Mouse (Mus musculus) adrenal gland, adult 18-20 months (tissue): ENCODE measurements around the gene Acsl6. TPM values are rescaled to one million over a fixed set of nuclear protein-coding genes. Genes with fewer than 3 reads are reported as not detected.
"Not testable (repeated sequence)": the region's sequence is repeated elsewhere in the genome, so short reads cannot be mapped to it uniquely, and the experiment has no call there.

ENCODE experiments used
- DNase-seq, 2 experiments: peaks; one replicate each; pipeline ENCODE4 v3.0.0; 2021 to 2022; ENCODE audit warnings: low spot score in 2 of 2
- long read RNA-seq, 2 experiments: library from polyadenylated mRNA; stranded (forward); transcript quantifications; one replicate each; pipeline ENCODE4 v2.0.0; 2021
- total RNA-seq, 2 experiments: library from RNA; stranded (reverse); gene quantifications; 1 replicate in 1 of 2; 2 replicates in 1 of 2; pipeline ENCODE4 v1.2.3; 2021

Gene Acsl6
- total RNA-seq = 1 to 10 TPM; 4.7 to 7.7 TPM
- long read RNA-seq, experiment 1, partial matches to known transcripts = 0 of 4 reads
- long read RNA-seq, experiment 1, other reads (novel, unspliced or antisense) = 0 of 4 reads
- long read RNA-seq, experiment 2, full-length matches to known transcripts = 5 of 8 reads
- long read RNA-seq, experiment 2, partial matches to known transcripts = 2 of 8 reads
- long read RNA-seq, experiment 2, other reads (novel, unspliced or antisense) = 1 of 8 reads

DNA sequence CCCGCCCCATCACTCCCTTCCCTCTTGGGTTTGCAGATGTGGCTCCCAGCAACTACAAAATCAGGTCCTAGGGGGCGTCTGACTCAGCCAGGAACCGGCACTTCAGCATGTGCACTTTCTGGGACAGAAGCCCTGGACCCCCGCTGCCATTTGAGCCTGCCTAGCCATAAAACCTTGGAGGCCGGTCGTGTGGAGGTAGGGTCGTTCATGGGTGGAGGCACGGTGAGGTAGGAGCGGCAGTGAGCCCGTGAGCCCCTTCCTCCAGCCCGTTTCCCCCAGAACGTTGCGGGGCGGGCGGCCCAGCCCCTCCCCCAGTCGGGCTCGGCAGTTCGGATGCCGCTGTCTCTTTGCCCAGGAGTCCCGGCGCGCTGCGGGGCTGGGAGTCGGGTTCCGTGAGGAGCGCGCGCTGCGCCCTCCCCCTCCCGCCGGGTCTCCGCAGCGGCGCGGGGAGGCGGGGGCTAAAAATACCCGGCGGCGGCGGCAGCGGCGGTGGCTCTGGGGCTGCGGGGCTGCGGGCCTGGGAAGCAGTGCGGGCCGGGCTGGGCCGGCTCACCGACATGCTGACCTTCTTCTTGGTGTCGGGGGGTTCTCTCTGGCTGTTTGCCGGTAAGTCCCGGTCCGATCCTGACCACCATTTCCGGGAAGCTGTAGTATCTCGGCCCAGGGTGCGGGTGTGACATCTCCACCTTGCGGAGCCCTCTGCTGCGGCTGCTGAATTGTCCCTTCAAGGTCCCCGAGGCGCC, at the start of gene Acsl6:
TSS of gene Acsl6 (plus strand) at position 71 of the 743 bp plus-strand sequence.
- peak in 1 of 2 experiments; percentile 34 for DNase-seq

DNA sequence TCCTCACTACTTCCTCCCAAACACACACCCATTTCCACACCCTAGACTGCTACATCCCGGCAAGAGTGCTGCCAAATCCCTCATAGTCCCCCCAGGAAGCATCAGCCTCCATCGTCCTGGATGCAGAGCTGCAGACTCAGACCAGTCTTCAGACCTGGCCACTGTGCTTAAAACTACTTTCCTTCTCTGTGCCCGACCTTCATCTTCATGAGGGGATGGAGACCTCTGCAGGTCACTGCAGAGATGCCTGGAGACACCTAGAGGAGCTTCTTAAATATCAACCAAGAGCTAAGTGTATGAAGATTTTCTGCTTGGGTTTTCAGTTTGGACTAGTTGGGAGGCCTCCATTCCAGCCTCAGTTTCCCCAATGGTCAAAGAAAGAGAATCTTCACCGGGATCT, 49.5 kb upstream of the Acsl6 start:
- no peak for DNase-seq

DNA sequence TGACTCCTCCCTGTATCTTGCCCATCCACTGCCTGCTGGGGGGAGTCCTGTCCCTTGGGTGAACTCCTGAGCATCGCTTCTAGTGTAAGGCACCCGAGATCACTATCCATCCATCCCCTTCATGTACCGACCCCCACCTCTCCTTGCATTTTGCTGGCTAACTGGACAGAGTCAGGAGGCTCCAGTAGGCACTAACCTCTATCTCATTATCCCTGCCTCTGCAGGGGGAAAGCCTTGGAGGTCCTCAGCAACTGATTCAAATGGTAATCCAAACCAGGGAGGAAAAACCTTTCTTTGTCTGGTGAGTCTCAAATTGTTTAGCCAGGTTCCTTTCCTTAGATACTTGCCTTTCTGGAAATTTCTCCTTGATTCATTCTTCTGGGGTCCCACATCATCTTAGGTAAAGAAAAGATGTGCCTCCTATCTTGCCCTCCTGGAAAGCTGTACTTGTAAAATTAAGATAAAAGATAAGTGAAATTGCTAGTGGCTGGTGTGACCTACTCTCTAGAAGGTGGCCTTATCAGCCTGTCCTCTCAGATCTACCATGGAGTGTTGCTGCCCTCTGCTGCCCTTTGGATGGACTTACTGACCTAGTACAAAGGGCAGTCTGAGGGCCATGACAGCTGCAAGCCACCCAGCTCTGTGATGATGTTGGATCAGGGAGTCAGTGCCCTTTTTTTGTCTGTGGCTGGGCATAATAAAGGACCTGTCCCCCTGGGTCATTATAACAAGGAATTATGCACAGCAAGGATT, 46.8 kb upstream of the Acsl6 start:
- peak; percentile 74 to 76 for DNase-seq

GRCm38 (mm10) chr11:54263405-54264031, 40.1 kb upstream of the Acsl6 start:
- DNase-seq = no peak

DNA sequence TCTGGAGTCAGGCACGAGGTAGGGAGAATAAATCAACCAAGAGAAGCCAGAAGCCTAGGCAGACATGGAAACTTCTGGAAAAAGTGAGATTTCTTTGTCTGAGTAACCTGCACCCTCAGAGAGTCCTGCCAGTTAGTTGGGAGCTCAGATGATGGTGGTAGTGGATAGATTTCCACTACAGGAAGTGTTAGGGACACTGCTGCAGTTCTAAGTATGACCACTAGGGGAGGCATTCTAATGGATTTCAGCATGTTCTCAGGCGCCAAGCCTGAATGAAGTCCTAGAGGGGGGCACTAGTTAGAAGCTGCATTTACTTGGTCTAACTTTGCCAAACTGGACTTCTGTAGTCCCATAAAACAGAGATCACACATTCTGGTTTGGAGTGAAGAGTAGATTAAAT, 39.1 kb upstream of the Acsl6 start:
- DNase-seq = peak; percentile 47 to 52

DNA sequence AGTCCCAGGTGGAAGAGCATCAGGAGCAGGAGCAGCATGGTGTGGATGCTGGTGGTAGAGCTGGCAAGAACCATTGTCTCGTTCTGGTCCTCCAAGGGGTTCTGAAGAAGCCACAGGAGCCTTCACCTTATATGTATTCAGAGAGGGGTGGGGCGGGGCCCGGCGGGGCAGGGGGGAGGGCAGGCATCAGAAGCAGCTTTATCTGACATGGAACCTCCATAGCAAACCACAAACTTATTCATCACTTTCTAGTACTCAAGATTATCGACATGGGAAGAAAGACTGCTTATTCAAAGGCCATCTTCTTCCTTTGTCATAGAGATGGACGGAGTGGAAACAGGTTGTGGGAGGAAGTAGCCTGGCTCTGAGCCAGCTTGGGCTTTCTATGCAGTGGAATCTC, 36.4 kb upstream of the Acsl6 start, which contains the start of gene Il3:
TSS of gene Il3 (minus strand) at position 101 of the 400 bp plus-strand sequence.
- no peak for DNase-seq

DNA sequence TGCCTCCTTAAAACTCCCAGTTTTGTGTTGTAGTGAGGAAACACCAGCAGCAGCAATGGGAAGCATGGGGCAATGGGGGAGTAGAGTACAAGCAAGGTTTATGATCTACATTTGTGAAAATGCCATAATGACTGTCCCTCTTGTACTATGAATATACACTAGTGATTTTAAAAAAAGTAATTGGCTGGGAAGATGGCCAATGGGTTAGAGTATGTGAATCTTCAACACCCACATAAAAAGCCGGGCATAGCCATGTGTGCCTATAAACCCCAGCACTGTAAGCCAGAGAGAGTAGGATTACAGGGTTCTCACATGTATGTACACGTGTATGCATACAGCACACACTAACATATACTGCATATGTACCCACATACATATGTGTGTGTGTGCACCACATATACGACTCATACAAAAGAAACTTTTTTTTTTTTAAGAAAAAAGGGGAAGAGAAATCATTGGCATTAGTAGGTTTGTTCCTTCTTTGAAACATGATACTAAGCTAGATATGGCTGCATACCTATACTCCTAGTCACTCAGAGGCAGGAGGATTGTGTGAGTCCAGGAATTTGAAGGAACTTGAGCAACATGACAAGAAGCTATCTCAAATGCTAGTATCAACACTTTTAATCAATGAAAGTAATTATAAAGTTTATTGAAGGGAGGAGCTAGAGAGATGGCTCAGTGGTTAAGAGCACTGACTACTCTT, 34.3 kb upstream of the Acsl6 start:
- DNase-seq = no peak

DNA sequence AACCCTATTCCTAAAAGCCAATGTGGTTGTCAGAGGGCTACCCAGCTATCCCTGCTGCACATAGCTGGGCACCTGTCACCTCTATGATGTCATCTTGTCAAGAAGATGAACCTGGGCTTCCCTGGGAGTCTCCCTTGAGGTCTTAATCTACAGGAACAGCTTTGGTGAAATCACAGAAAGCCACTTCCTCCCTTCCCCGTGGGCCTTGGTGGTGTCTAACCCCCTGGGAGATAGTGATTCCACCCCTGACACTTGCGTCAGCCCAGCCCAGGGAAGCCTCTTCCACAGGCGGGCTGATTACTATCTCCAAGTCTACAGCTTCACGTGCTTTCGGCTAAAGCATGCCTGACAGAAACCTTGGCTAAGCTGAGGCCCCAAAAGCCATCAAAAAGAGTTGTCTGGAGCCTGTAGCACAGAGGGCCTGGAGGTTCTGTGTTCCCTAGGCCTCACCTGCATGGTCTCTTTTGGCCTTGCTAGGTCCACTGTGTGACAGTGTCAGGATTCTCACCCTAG, 32.1 kb upstream of the Acsl6 start:
- DNase-seq = no peak

DNA sequence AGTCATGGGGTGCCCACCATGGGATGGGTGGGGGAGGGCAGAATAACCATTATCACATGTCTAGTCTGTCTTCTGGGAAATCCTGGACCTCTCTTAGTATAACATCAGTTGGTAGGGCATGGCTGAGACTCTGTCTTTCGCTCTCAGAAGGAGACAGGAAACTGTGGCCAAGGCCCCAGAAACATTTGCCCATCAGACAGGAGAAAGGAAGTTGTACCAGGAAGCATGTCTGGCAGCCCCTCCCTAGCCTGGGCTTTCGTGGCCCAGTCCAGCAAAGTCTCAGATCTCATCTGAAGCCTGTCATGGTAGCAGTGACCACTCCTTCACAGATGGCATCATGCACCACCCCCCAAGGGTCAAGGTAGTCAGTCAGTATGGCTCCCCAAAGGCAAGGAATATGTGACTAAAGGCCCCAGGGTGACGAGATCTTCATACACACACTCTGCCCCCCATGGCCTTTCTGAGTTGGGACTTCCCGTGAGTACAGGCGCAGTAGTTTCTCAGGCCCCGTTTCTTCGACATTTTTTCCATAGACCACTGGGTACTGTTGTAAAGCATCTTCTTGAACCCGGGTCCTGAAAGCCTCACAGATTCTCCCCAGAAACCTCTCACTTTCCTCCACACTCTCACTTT, 15.7 kb upstream of the Acsl6 start:
- DNase-seq = no peak

DNA sequence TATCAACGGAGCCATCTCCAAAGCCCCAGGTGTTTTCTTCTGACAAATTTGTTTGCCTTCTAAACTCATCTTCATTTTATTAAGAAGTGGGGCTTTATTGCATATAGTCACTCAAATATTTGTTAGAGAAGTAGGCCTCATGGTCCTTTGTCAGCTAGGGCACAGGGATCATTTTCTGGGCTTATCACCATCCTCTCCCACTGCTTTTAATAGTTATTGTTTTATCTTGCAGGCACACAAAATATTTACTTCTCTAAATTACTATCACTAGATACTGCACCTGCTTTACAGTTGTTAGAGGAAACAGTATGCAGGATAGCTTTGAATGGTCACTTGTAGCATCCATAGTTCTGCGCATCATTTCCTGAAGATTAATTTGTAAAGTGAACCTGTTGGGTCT, 11.4 kb upstream of the Acsl6 start:
- DNase-seq = no peak

DNA sequence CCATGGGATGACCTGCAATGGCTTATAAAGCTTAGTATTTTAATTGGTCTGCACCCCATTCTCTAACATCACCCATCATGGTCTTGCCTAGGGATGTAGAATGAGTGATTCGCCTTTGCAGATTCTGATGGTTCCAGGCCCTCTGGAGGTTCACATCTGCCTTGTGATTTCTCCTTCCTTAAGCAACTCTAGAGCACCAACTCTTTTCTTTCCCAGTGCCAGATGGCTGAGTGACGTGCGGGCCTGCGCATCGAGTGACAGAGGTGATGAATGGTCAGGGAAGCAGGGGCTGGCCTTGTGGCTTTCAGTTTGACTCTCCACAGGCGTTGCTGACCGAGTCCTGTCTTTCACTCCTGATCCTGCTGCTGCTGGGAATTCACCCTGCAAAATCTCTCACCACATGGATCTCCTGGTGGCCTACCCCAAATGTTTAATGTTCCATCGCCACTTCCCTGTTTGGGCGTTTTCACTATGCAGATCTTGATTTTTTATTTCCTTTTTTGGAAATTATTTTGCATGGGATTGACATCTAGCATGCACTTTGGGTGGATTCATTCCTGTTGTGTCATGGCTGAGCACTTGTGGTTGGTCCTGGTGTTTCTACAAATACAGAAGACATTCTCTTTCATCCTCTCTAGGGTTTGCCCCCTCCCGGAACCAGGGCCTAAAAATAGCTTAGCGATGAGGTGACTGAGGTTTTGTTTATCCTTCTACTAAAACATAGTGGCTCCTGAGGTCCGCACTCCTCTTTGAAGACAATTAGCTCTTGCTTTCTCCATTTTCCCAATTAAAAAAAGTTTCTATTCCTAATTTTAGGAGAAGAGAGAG, 9.4 kb upstream of the Acsl6 start:
- no peak for DNase-seq

DNA sequence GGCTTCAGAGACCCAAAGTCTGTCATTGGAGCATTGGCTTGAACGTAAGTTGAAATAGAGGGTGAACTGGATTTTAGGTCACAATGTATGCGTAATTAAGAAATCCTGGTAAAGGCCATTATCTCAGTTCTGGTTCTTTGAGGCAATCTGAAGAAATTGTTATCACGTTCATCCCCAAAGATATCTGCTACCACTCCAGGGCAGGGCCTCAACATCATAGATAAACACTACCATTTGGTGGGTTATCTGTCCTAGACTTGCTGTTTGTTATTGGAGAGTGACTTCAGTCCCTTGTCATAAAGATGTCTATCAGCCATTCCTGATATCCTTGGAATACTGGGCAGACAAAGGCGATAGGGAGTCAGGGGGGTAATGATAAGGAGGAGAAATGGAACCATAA, 7.6 kb upstream of the Acsl6 start:
- DNase-seq = no peak

DNA sequence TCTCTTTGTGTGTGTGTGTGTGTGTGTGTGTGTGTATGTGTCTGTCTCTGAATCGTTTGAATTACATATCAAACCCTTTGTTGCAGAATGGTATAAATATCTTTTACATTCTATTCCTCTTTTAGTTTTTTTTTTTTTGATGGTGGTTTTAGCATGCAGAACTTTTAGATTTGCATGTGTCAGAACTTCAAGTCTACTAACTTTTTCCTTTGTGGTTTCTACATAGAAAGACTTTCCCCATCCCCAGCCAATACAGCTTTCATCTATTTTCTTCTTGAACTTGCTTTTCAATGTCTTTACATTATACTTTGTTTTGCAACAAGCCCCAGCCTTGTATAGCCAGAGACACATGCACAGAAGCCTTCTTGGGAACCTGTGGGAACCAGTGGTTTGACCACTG, 6.9 kb upstream of the Acsl6 start:
- DNase-seq = no peak

GRCm38 (mm10) chr11:54297471-54297870, 6.1 kb upstream of the Acsl6 start:
- DNase-seq = not testable (repeated sequence)

DNA sequence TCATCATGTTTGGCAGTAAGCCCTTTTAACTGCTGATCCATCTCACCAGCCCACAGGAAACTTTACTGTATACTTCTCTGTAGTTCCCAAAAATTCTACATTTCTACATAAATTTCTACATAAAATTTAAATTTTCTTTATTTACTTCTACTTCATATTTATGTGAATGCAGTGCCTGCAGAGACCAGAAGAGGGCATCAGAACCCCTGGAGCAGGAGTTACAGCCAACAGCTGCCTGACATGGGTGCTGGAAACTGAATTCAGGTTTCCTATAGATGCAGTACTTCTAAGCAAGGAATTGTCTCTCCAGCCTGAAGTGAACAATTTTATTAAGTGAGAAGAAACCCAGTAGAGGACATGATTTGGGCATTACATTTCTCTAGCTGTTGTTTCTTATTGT, 4.8 kb upstream of the Acsl6 start:
- no peak for DNase-seq

GRCm38 (mm10) chr11:54301994-54302393, 1.6 kb upstream of the Acsl6 start:
- no peak for DNase-seq

DNA sequence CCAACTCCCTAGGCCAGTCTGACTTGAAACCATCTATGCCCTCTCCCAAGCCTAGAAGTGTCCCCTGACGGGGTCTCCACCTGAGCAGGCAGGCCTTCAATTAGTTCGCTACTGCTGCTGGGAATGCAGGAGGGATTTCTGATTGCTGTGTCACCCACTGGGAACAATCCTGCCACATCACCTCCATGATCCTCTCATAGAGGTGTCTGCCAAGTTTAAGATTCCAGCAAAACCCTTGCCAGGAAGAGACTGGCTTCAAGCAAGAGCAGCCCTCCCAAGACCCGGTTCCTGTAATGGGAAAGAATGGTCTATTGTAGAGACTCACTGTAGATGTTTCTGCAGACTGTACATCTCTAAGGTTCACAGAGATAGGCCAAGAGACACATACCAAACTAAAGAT, 992 bp upstream of the Acsl6 start:
- DNase-seq = no peak

DNA sequence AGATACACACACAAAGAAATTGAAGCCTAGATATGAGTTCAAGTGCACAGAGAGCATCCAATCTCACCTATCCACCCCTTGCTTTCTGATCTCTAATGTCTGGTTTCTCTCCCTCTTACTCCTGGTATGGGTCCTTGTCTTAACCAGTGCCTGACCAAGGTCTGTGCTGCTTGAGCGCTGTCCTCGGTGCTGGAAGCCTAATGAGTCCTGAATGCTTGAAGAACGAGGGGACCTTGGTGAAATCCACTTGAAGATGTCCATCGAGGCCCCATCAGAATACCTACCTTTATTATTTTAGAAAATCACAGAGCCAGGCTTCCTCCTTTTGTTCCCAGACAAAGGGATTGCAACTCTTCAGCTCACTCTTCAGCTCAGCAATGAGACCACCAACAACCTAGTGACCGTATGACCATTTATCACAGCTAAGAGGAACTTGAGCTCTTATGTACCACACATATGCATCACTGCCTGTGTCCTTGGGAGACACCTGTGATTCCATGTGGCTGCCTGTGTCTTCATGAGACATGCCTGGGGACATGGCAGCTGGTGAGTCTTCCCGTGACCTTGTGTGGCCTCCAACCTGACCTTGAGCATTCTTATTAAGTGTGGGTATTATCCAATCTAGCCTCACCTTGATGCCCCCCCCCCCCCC, 396 bp upstream of the Acsl6 start:
- DNase-seq = no peak

- DNase-seq = no peak
Measured at GRCm38 (mm10) chr11:54304471-54304873, 874 bp downstream of the Acsl6 start.
